Mouse (Mus musculus): ENCODE measurements around the gene Prdm16.

Prdm16 gene

GRCm38 (mm10) chr4:154636721-154637311 is at the start of gene Prdm16:
Prdm16 (minus strand) TSS chr4:154636873.
- no peak for DNase-seq (ENCODE audit: low read depth, low spot score)

DNA sequence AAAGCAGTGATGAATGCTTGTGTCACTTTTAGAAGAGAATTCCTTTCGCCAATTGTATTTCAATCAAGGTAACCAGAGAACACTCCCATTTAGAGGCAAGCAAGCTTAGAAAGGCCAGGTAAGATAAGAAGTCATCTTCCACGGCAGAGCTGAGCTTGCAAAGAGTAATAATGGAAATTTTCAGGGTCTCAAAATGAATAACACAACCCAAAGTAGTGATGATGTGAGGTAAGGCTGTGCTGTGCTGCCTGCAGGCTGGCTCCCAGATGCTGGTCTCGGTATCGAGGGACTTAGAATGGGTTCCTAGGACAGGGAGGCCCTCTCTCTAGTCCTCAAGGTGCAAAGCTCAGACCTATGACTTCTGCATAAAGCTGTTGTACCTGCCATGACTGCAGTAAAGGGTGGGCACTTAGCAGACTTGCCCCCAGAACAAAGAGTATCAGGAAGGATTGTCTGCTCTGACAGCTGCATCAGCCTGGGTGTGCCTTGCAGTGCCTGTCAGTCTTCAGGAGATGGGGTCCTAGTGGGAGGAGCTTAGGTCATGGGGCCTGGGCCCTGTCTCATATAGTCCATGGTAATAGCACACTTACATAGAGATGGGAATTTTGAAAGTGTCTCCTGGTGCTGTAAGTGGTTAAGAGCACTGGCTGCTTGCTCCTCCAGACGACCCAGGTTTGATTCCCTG is 46.5 kb upstream of the Prdm16 start:
- DNase-seq (ENCODE audit: low read depth, low spot score) = no peak

DNA sequence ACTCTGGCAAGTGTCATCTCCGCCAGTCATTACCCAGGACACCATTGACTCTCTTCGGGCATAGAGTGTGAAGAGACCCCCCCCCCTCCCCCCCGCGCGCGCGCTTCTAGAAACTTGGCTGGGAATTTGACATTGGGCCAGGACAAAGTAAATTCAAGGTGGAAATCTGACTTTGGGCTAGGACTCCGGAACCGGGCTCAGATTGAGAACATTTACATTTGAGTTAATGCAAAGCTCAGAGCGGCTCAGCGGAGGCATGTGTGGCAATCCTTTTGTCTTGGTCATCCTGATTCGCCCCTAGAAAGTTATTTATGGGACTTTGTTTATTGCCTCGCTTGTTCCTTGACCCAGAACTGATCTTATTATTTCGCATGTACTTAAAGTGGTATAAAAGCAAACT is 45.6 kb upstream of the Prdm16 start:
- no peak for DNase-seq (ENCODE audit: low read depth, low spot score)

- DNase-seq (ENCODE audit: low read depth, low spot score) = no peak
These were observed 38.8 kb upstream of the Prdm16 start for GRCm38 (mm10) chr4:154675441-154676000.

DNA sequence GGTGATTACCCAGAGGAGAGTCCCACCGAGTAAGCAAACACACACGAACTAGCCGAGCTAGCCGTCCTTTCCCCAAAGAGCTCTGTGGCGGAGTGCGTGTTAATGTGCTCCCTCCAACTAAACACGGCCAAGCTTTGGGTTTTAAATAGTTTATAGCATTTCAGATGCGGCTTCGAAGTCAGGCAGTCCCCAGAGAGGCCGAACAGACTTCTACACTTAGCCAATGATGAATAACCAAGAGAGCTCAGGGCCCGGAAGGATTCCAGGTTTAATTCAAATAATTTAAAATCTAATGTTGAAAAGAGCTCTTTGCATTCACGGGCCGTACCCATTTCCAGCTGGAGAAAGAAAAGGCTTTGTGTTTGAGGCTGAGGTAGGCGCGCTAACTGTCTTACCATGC is 38.3 kb upstream of the Prdm16 start:
- DNase-seq (ENCODE audit: low read depth, low spot score) = no peak

DNA sequence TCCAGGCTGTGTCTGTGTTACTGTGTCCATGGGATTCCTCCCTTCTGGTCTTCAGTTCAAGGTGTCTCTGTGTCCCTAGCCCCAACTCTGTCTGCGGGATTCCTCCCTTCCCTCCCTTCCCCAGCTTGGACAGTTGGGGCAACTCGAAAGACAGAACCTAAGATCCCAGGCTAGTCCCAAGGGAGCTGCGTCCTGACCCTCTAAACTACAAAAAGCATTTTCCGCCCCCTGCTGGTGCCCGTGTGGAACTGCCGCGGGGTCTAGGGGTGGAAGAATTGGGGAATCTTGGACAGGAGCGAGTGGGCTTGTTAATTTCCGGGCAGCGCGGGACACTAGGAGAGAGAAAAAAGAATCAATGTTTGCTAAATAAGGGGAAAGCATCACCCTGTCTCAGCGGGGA is 37.9 kb upstream of the Prdm16 start:
- peak; percentile 32 for DNase-seq (ENCODE audit: low read depth, low spot score)

DNA sequence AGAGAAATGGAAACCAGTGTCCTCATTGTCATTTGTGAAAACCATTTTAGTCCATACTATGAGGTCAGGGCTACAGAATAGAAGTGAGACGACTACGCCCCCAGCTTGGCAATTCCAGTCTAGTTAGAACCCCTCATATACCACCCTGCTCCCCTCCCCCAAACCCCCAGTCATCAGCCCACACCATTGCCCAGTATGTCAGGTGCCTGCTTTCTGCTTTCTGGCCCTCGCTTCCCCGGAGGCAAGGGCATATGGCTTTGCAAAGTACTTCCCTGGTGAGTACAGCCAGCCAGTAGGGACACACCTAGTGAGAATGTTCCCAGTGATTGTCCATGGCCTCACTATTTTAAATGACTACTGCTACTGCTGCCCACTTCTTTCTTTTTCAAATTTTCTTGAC is 37.3 kb upstream of the Prdm16 start:
- no peak for DNase-seq (ENCODE audit: low read depth, low spot score)

- DNase-seq (ENCODE audit: low read depth, low spot score) = no peak
These were observed 35.4 kb upstream of the Prdm16 start for GRCm38 (mm10) chr4:154672027-154672426.

GRCm38 (mm10) chr4:154671232-154671912 is 34.7 kb upstream of the Prdm16 start:
- no peak for DNase-seq (ENCODE audit: low read depth, low spot score)

- no peak for DNase-seq (ENCODE audit: low read depth, low spot score)
These were observed 31.1 kb upstream of the Prdm16 start, which contains the start of gene Actrt2 for GRCm38 (mm10) chr4:154667767-154668166. Actrt2 (minus strand) TSS chr4:154667867.

DNA sequence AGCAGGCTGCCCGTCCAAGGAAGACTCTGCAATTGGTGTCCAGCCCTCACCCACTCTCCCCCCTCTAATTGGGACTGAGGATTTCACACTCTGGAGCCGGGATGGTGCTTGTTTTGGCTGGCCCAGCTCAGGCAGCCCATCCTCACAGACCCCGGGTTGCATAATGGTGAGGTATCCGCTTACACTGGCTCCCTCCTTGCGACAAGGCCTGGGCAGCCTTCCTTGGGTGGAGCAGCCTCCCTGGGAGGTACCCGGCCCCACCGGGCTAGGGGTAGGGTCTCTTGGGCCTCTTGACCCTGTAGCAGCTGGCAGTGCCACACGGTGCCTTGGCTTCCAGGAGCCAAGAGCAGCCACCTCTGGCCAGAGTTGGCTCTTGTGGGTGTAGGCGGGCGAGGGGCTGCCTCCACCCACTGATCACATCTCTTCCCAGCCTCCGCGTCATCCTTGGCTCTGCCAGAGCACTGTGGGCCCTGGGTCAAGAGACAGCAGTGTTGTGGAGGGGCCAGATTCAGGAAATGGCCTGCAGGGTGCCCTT is 26.1 kb upstream of the Prdm16 start:
- DNase-seq (ENCODE audit: low read depth, low spot score) = peak; percentile 32

- DNase-seq (ENCODE audit: low read depth, low spot score) = no peak
These were observed 24.6 kb upstream of the Prdm16 start for GRCm38 (mm10) chr4:154661256-154661655.

- DNase-seq (ENCODE audit: low read depth, low spot score) = no peak
These were observed 23.4 kb upstream of the Prdm16 start for GRCm38 (mm10) chr4:154660025-154660424.

DNA sequence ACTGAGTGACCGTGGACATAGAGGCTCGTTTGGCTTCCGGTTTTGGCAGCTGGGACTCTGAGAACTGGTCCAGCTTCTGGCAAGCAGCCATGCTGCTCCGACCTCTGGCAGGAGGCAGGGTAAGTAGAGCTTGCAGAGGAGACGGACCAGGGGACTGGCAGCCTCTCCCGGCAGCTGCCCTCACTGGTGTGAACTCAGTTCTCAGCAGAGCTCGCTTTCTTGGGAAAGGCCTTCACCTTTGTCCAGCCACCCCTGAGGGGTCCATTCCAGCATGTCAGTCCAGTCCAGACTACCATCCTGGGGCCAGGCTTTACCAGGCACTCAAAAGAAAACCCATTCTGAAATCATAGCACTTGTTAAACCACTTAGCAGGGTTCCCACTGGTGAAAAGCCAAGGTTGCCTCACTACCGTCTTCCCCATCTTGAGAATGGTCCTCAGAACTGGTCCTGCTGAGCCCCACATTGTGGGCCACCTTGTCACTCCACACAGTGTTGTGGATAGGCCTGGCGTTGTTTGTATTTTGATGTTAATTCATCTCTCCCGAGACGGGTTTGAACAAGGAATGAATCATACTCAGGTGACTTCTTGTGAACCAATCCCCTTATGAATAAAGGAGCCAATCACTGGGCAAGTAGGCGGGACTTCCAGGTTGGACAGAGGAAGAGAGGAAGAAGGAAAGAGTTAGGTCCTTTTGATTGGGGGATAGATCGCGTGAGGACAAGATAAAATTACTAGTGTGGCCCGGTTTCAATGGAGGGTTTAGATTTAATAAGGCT is 18.6 kb upstream of the Prdm16 start:
- DNase-seq (ENCODE audit: low read depth, low spot score) = peak; percentile 56

- DNase-seq (ENCODE audit: low read depth, low spot score) = no peak
These were observed 15.8 kb upstream of the Prdm16 start for GRCm38 (mm10) chr4:154652494-154652893.

DNA sequence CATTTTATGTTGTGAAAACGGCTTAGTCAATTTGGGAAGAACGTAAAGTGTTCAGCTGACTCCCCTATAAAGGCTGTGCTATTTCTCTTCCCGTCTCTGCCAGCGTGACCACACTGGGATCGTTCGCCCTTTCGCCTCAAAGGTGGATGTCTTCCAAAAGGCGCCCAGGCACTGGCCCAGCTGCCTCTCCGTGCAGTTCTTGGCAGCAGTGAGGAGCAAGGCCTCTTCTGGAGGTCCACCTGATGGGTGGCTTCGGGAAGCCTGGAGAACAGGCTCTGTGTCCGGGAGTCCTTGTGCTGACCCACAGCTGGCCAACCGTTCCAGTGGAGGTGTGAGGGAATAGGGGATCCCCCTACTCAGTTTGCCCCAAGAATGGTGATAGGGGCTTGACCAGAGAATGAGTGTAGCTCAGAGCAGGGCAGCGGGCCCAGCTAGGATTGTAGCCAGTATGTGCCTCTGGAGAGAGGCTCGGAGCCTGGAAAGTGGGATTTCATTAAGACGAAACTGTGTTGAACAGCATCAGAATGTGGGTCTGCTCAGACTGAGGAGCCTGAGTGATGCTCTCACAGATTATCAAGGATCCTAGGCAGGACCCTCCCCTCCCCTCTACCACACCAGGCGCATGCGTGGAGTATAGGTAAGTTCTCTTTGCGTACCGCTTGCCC is 12.5 kb upstream of the Prdm16 start:
- peak; percentile 28 for DNase-seq (ENCODE audit: low read depth, low spot score)

- no peak for DNase-seq (ENCODE audit: low read depth, low spot score)
These were observed 5.8 kb upstream of the Prdm16 start for GRCm38 (mm10) chr4:154642496-154642895.

- no peak for DNase-seq (ENCODE audit: low read depth, low spot score)
These were observed 4.8 kb upstream of the Prdm16 start for GRCm38 (mm10) chr4:154641296-154642110.

DNA sequence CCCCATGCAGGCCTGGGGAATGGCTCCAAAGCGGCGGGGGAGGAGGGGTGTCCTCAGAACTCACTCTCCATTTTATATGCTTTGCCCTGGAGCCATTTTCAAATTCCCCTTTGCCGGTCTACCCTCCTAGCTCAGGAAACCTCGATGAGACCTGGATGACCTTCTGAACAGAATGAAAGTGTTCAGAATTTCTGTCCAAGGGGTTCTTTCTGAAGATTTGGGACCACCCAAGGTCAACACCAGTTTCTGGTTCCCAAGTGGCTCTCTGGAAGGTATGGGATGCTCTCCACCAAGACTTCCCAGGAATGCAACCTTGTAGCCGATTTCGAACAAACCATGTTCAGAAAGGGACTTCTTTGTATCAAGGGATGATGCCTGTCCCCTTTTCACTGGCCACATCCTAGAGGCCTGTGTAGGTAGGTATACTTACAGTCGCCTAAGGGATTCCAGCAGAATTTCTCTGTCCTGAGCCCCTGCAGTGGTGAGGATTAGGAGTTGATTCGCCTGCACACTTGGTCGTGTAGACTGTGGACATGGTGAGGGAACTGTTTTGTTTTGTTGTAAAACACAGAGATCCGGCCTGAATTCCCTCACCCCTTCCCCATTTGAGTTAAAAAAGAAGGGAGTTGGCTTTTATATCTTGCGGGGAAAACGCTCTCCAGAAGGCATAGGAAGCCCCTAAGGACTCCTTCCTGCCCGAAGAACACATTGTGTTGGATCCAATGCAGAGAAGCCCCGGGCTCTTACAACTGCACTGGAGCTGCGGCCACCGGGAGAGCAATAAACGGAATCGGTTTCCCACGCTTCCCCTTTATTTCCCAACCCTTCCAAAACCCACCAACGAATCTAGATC is 4.0 kb upstream of the Prdm16 start:
- DNase-seq (ENCODE audit: low read depth, low spot score) = no peak

Measured in skeletal muscle tissue, adult 2 months (tissue).